Mouse (Mus musculus): ENCODE results near the gene Nyap1.
A peak's percentile ranks its signal among the peaks of the same experiment; 100 is the strongest.
"Not testable (repeated sequence)": the region's sequence is repeated elsewhere in the genome, so short reads cannot be mapped to it uniquely, and the experiment has no call there.

The Nyap1 gene

GRCm38 (mm10) chr5:137768475-137768874, 27.1 kb upstream of the Nyap1 start:
- DNase-seq, result no peak

DNA sequence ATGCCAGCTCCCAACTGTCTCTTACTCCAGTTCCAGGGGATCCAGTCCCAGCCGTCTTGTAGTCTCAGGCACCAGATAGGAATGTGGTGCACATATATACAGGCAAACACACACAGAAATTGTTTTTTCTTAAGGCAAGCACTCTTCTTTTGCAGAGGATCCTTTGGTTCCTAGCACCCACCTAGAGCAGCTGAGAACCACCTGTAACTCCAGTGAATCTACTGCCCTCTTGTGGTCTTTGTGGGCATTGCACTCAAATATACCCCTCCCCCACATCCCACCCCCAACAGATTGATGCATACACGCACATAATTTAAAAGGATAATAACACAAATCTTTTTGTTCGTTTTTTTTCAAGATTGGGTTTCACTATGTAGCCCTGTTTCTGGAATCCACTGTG, 24.9 kb upstream of the Nyap1 start:
- no peak for DNase-seq

- DNase-seq, result no peak
Measured at GRCm38 (mm10) chr5:137764609-137765340, 23.4 kb upstream of the Nyap1 start.

DNA sequence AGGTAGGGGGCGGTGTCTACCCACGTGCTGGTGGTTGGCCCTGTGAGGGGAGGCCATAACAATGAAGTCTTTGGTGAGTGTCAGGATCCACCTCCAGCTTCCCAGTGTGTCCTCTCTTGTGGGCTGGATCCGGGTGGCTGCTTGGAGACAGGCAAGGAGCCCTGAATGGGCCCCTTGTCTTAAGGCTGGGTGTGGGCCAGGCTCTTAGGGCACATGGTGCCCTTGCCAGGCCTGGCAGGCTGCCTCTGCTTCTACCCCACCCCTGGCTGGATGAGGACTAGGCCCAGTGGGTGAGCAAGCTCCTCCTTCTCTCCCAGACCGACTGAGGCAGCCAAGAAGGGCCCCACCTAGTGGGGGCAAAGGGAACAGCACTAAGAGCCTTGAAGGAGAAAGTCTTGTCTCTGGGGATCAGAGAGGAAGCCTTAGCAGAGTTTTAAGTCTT, 18.6 kb upstream of the Nyap1 start:
- peak; percentile 89 for DNase-seq

DNA sequence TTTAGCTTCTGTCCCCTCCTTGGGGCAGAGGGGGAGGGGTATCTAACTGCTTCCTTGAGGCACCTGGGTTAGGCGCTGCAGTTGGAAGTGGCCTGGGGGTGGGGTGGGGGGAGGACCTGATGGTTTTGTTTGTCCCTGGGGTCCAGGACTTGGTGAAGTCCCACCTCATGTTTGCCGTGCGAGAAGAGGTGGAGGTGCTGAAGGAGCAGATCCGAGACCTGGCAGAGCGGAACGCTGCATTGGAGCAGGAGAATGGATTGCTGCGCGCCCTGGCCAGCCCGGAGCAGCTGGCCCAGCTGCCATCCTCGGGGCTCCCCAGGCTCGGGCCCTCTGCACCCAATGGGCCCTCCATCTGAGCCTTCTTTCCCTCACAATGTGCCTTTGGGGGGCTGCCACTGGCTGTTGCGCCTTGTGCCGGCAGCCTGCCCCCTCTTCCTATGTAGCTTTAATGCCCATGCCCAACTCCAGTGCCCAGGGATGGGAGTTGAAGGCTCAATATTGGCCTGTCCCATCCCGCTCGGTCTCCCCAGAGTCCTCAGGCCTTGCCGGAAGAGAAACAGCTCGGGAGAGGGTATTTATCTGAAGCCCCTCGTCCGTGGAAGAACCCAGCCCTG, 17.6 kb upstream of the Nyap1 start:
- no peak for DNase-seq

GRCm38 (mm10) chr5:137757887-137758286, 16.5 kb upstream of the Nyap1 start:
- peak; percentile 64 for DNase-seq

DNA sequence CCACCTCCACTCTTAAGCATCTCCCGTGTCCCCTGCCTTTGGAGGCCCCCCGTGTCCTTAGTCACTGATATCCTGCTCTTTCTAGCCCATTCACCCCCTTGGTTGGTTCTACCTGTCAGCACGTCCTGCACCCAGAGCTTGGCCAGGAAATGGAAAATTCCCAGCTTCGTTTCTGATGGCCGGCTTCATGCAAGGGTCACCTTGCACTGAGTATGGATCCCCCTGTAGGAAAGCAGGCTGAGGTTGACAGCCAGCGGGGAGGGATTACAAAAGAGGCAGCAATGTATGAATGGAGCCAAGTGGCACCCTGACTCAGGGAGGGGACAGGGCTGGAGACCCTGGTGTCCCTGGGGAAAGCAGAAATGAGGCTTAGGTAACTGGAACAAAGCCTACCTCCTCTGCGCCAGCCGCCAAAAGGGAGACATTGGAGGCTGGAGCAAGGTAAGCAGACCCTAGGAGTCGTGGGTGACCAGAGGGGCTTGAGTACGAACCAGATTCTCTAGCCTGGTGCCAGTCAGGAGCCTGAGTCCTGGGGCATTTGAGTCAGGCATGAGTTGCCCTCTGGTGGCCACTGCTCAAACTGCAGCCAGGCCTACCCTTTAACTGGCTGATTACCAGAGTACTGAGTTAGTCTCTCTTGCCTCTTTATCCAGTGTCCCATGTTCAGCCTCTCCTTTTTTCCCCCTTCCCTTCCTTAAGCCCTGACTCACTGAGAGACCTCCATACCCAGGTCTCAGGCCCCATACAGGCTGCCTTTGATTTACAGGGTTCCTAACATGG, 15.7 kb upstream of the Nyap1 start:
- DNase-seq, result peak; percentile 85

DNA sequence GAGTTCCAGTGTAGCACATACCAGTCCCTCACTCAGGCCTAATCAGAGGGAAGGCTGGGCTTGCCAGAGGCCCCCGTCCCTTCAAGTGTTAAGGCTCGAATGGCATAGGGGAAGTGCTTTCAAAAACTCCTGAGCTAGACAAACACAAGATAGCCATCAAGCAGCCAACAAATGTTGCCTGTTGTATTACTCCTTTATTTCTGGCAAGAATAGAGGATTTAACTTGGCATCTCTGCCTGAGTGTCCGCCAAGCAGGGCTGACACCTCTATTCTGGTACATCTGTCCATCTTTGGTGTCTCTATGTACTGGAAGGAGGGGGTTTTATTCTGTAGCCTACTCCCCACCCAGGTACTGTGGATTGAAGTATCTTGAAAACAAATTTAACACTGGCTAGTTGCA, 14.7 kb upstream of the Nyap1 start:
- no peak for DNase-seq

DNA sequence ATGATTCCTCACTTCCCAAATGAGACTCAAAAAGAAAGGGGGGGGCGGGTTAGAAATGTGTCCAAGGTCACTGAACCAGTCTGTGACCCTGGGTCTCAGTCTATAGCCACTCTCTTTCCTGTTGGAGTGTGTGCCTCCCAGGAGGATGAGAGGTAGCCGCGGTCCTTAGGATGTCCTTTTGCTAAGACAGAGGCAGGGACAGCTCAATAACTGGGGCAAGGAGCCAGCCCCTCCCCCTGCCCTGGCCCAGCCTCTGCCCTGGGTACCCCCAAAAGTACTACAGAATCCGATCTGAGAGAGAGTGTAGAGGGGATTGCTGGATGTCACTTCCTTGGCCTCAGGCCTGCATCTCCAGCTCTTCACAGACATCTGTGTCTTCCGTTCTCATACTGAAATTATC, 14.0 kb upstream of the Nyap1 start:
- DNase-seq, result no peak

- no peak for DNase-seq
Measured at GRCm38 (mm10) chr5:137753111-137753832, 11.9 kb upstream of the Nyap1 start.

DNA sequence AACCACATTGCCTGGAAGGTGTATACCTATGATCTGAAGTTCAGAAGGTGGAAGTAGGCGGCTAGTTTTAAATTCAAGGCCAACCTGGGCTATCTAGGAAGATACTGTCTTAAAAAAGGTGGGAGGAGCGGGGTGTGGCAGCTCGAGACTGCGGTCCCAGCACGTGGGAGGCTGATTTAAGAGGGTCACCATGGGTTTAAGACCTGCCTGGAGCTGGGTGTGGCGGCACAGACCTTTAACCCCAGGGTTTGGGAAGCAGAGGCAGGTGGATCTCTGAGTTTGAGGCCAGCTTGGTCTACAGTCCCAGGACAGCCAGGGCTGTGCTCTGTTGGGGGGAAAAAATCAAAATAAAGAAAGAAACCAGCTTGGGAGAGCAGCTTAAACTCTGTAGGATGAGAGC, 10.6 kb upstream of the Nyap1 start:
- DNase-seq, result no peak

DNA sequence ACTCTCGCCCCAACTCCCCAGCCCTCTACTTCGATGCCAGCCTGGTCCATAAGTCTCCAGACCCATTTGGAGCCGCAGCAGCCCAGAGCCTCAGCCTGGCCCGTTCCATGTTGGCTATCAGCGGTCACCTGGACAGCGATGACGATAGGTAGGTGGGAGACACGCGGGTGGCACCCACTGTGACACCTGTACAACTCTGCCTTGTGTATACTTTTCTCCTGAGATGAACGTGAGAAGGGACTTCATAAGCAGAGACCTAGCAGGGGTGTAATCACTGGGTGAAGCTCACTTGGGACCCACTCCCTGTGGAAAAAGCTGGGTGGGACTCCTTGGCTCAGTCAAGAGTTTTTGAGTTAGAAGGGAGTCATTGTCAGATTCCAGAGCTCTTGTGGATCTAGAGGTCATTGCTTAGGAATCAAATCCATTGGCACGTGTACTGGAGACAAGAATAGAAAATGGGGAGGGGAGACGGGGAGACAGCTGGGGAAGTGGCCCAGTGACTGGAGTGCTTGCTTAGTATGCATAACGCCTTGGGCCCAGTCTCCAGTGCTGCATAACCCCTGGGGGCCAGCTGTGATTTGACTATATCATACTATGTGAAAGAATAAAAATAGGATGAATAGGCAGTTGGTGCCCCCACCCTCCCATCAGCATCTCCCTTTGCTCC, 9.9 kb upstream of the Nyap1 start:
- DNase-seq, result no peak

DNA sequence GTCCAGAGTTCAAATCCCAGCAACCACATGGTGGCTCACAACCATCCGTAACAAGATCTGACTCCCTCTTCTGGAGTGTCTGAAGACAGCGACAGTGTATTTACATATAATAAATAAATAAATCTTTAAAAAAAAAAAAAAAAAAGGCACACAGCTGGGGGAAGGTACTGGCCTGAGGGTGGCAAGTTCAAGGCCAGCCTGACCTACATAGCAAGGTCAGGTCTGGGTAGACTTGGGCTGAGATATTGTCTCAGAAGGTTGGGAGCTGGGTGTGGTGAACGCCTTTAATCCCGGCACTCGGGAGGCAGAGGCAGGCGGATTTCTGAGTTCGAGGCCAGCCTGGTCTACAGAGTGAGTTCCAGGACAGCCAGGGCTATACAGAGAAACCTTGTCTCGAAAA, 8.8 kb upstream of the Nyap1 start:
- not testable (repeated sequence) for DNase-seq

DNA sequence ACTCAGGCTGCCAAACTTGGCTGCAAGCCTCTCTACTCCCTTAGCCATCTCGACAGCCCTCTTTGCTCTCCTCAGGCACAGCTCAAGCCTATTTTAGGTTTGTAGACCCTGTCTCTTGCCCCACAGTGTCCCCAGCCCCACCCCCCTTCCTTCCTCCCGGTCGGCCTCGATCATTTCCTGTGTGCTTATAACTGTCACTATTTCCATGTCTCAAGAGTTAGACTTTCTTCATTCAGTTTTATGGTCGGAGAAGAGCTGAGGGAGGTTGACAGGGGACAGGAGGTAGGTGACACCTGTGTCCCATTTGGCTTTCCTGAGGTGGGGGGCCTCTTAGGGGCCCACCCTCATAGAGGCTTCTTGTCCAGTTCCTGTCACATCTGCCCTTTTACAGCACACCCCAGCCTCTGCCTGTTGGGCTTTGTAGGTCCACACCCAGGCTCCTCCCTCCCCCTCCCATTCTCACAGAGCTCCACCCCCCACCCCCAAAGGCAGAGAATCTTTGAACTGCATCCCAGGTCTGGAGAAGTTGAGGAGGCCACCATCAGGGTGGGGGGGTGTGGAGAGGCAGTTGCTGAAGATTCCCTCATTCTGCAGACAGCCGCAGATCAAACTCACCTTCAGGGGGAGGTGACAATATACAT, 7.9 kb upstream of the Nyap1 start:
- no peak for DNase-seq

GRCm38 (mm10) chr5:137748130-137748770, 6.8 kb upstream of the Nyap1 start:
- DNase-seq, result no peak

DNA sequence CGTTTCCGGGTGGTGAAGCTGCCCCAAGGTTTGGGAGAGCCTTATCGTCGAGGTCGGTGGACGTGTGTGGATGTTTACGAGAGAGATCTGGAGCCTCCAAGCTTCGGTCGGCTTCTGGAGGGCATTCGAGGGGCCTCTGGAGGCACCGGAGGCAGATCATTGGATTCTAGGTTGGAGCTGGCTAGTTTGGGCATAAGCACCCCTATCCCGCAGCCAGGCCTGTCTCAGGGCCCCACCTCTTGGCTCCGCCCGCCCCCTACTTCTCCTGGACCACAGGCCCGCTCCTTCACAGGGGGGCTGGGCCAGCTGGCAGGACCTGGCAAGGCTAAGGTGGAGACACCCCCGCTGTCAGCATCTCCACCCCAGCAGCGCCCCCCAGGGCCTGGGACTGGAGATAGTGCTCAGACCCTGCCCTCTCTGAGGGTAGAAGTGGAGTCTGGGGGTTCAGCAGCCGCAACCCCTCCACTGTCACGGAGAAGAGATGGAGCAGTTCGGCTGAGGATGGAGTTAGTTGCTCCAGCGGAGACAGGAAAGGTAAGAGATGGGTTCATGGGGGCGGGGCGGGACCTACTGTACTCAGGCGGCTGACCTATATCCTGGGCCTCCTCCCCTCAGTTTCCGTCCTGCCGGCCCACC, 6.0 kb upstream of the Nyap1 start:
- peak; percentile 66 for DNase-seq

DNA sequence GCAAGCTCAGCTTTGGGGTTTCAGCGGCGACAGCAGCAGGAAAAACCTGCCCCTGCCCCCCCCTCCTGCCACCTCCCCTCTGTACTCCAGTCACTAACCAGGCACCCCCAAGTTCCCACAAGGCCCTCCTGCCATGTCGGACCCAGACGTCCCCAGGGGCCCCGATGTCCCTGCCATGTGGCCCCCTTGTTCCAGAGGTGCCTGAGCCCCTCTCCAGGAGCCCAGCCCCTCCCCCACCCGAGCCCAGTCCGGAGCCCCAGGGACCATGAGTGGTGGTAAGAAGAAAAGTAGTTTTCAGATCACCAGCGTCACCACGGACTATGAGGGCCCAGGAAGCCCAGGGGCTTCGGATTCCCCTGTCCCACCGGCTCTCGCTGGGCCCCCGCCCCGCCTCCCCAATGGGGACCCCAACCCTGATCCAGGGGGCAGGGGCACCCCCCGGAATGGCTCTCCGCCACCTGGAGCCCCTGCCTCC, 5.5 kb upstream of the Nyap1 start:
- DNase-seq, result no peak

GRCm38 (mm10) chr5:137746282-137746850, 5.0 kb upstream of the Nyap1 start:
- DNase-seq, result no peak

DNA sequence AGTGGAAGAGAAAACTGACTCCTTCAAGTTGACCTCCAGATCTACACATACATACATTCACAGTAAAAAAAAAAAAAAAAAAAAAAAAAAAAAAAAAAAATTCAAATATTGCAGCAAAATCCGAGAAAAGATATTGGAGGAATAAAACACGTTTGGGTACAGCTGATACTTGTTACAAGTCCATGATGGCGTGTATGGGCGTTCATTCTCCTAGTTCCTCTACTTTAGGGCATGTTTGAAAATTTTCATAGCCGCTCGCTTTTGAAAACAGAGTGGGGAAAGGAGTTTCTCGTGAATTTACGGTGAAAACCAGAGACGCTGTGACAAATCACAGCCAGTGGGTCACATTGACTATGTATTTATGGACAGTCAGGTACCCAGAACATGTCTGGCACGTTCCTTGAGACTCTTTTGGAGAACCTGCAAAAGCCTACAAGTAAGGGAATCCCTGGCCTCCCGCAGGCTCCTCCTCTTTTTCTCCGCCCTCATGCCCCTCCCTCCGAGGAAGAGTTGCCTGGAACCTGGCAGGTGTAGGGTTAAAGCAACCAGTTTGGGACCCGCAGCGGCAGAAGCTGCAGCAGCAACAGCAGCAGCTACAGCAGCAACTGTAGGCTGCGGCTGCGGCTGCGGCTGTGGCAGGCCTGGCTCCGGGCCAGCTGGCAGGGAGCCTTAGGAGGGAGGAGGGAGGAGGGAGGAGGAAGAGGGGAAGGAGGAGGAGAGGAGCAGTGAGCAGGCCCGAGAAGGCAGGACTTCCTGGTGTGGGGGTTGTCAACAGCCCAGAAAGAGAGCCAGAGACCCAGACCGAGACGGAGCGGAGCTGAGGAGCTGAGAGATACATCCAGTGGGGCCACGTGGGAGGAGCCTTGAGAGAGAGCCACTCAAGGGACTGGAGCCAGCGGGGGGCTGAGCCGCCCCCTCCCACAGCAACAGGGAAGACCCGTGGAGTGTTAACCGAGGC, 4.1 kb upstream of the Nyap1 start, which contains the start of gene Tsc22d4:
Tsc22d4 (plus strand) TSS at position 517 of the 958 bp plus-strand sequence.
- peak; percentile 82 for DNase-seq

Measured in cerebellum, adult 11 months (tissue).